Mouse (Mus musculus) embryonic facial prominence, embryonic 10.5 days (tissue): ENCODE measurements at regions not wholly inside any gene's neighbourhood (a gene's known extent, or its start where the extent isn't known, plus 50 kb on each side); places are given as distances from the start of the nearest gene placed in this dataset.

ENCODE experiments used
- DNase-seq: peaks from one replicate; pipeline ENCODE4 v3.0.0-alpha.2; 2017; ENCODE audit warnings: low spot score
- H3K27ac ChIP-seq: fragments of 300-500 bp; sonication (generic); replicated peaks from 2 replicates; pipeline ENCODE4 v1.5.1; 2016; ENCODE audit warnings: mild to moderate bottlenecking
- H3K27me3 ChIP-seq: fragments of 300-500 bp; sonication (generic); replicated peaks from 2 replicates; pipeline ENCODE4 v1.6.1; 2016; ENCODE audit warnings: low read depth, mild to moderate bottlenecking; ENCODE audit not compliant: poor library complexity, severe bottlenecking
- H3K36me3 ChIP-seq: fragments of 300-500 bp; sonication (generic); replicated peaks from 2 replicates; pipeline ENCODE4 v1.6.1; 2016; ENCODE audit warnings: mild to moderate bottlenecking, moderate library complexity
- H3K4me1 ChIP-seq: fragments of 300-500 bp; sonication (generic); 2 replicates; pipeline ENCODE4 v1.6.1; 2016
- H3K4me3 ChIP-seq: fragments of 300-500 bp; sonication (generic); 2 replicates; pipeline ENCODE4 v1.5.1; 2016; ENCODE audit warnings: mild to moderate bottlenecking, moderate library complexity
- H3K9me3 ChIP-seq: fragments of 300-500 bp; sonication (generic); 2 replicates; pipeline ENCODE4 v1.6.1; 2016; ENCODE audit warnings: mild to moderate bottlenecking
- WGBS: fragments of 180-500 bp; shearing (Covaris S2); methylation state at CpG from one replicate; pipeline ENCODE4 v1.1.7; 2016; 5-methylcytosine and 5-hydroxymethylcytosine counted together

GRCm38 (mm10) chr4:142554716-142555115 lies 315.5 kb upstream of the Kazn start:
- Histone ChIP-seq H3K9me3 (0 out of 2 replicates have a peak, but pooled peaks cover 3% of the 10 kb centered on the region), H3K4me3 (no peak overlapping the region), H3K27ac (no peak overlapping the region), H3K4me1 (no peaks in the 10 kb centered on the region), H3K36me3 (no peaks in the 10 kb centered on the region), H3K27me3 (no peaks in the 10 kb centered on the region)
- DNase-seq, result no peak
- 54% methylated on average over 3 of the region's 3 CpGs for WGBS

- no peak for DNase-seq
- H3K4me1 ChIP-seq, result no peaks in the 10 kb centered on the region
- no peak overlapping the region for H3K4me3 ChIP-seq
- H3K36me3 ChIP-seq, result no peaks in the 10 kb centered on the region
- no peak overlapping the region for H3K27ac ChIP-seq
- no peaks in the 10 kb centered on the region for H3K9me3 ChIP-seq
- H3K27me3 ChIP-seq, result no peaks in the 10 kb centered on the region
- 91% methylated on average over 1 of the region's 1 CpGs for WGBS
These were observed 306.7 kb upstream of the Kazn start for GRCm38 (mm10) chr4:142545871-142546270.

- H3K9me3 ChIP-seq, result no peaks in the 10 kb centered on the region
- H3K36me3 ChIP-seq, result no peaks in the 10 kb centered on the region
- no peaks in the 10 kb centered on the region for H3K4me1 ChIP-seq
- 49% methylated on average over 1 of the region's 1 CpGs for WGBS
- no peaks in the 10 kb centered on the region for H3K27me3 ChIP-seq
- DNase-seq, result no peak
- H3K27ac ChIP-seq, result no peak overlapping the region
- no peak overlapping the region for H3K4me3 ChIP-seq
These were observed 306.0 kb upstream of the Kazn start for GRCm38 (mm10) chr4:142545187-142545586.

GRCm38 (mm10) chr4:142544736-142545135 lies 305.5 kb upstream of the Kazn start:
- no peak overlapping the region for H3K4me3 ChIP-seq
- no peaks in the 10 kb centered on the region for H3K27me3 ChIP-seq
- no peaks in the 10 kb centered on the region for H3K9me3 ChIP-seq
- no peaks in the 10 kb centered on the region for H3K4me1 ChIP-seq
- WGBS, result 89% methylated on average over 8 of the region's 8 CpGs
- H3K36me3 ChIP-seq, result no peaks in the 10 kb centered on the region
- H3K27ac ChIP-seq, result no peak overlapping the region
- no peak for DNase-seq

GRCm38 (mm10) chr4:142539200-142539750 lies 300.1 kb upstream of the Kazn start:
- H3K9me3 ChIP-seq, result no peaks in the 10 kb centered on the region
- H3K4me3 ChIP-seq, result no peak overlapping the region
- no peaks in the 10 kb centered on the region for H3K27me3 ChIP-seq
- 79% methylated on average over 12 of the region's 12 CpGs for WGBS
- DNase-seq, result no peak
- H3K4me1 ChIP-seq, result no peaks in the 10 kb centered on the region
- no peaks in the 10 kb centered on the region for H3K36me3 ChIP-seq
- H3K27ac ChIP-seq, result no peak overlapping the region

GRCm38 (mm10) chr4:142527080-142527479 lies 287.9 kb upstream of the Kazn start:
- Histone ChIP-seq H3K27ac (no peak overlapping the region), H3K9me3 (no peaks in the 10 kb centered on the region), H3K4me1 (no peaks in the 10 kb centered on the region), H3K36me3 (no peaks in the 10 kb centered on the region), H3K27me3 (no peaks in the 10 kb centered on the region), H3K4me3 (no peak overlapping the region)
- WGBS, result 76% methylated on average over 6 of the region's 6 CpGs
- no peak for DNase-seq

- H3K4me1 ChIP-seq, result 0 out of 2 replicates have a peak, but pooled peaks cover 3% of the 10 kb centered on the region
- H3K27ac ChIP-seq, result no peak overlapping the region
- no peaks in the 10 kb centered on the region for H3K36me3 ChIP-seq
- H3K27me3 ChIP-seq, result no peaks in the 10 kb centered on the region
- no peaks in the 10 kb centered on the region for H3K9me3 ChIP-seq
- WGBS, result 78% methylated on average over 21 of the region's 21 CpGs
- no peak overlapping the region for H3K4me3 ChIP-seq
- no peak for DNase-seq
These were observed 278.6 kb upstream of the Kazn start for GRCm38 (mm10) chr4:142517478-142518455.

- 91% methylated on average over 4 of the region's 4 CpGs for WGBS
- H3K4me1 ChIP-seq, result 0 out of 2 replicates have a peak, but pooled peaks cover 3% of the 10 kb centered on the region
- DNase-seq, result no peak
These were observed 275.6 kb upstream of the Kazn start for GRCm38 (mm10) chr4:142514751-142515150.

GRCm38 (mm10) chr4:142509386-142509785 lies 270.2 kb upstream of the Kazn start:
- H3K36me3 ChIP-seq, result no peaks in the 10 kb centered on the region
- no peak overlapping the region for H3K27ac ChIP-seq
- peaks cover 18% of the 10 kb centered on the region for H3K4me1 ChIP-seq
- DNase-seq, result no peak
- H3K27me3 ChIP-seq, result peaks cover 23% of the 10 kb centered on the region; the same call in 1 of the 2 replicates
- H3K4me3 ChIP-seq, result no peak overlapping the region
- WGBS, result 90% methylated on average over 2 of the region's 2 CpGs
- peaks cover 5% of the 10 kb centered on the region; the same call in 1 of the 2 replicates for H3K9me3 ChIP-seq

More at GRCm38 (mm10) chr4:142514751-142515150, 275.6 kb upstream of the Kazn start:
- Histone ChIP-seq H3K27ac (no peak overlapping the region), H3K27me3 (no peaks in the 10 kb centered on the region), H3K36me3 (no peaks in the 10 kb centered on the region), H3K4me3 (no peak overlapping the region), H3K9me3 (peaks cover 5% of the 10 kb centered on the region; the same call in 1 of the 2 replicates)

- no peak for DNase-seq
- no peak overlapping the region for H3K27ac ChIP-seq
- H3K36me3 ChIP-seq, result no peaks in the 10 kb centered on the region
- H3K4me1 ChIP-seq, result peaks cover 18% of the 10 kb centered on the region
- no peak overlapping the region for H3K4me3 ChIP-seq
- H3K27me3 ChIP-seq, result peaks cover 23% of the 10 kb centered on the region; the same call in 1 of the 2 replicates
- 18% methylated on average over 13 of the region's 13 CpGs for WGBS
- H3K9me3 ChIP-seq, result no peaks in the 10 kb centered on the region
These were observed 267.4 kb upstream of the Kazn start for GRCm38 (mm10) chr4:142506383-142507211.

- no peak for DNase-seq
- Histone ChIP-seq H3K9me3 (no peaks in the 10 kb centered on the region), H3K36me3 (no peaks in the 10 kb centered on the region), H3K27ac (no peak overlapping the region), H3K27me3 (peaks cover 23% of the 10 kb centered on the region; the same call in 1 of the 2 replicates), H3K4me3 (no peak overlapping the region), H3K4me1 (peaks cover 18% of the 10 kb centered on the region)
- WGBS, result 91% methylated on average over 15 of the region's 15 CpGs
These were observed 264.6 kb upstream of the Kazn start for GRCm38 (mm10) chr4:142503761-142504160.

- Histone ChIP-seq H3K4me3 (no peak overlapping the region), H3K27me3 (peaks cover 36% of the 10 kb centered on the region), H3K27ac (no peak overlapping the region), H3K4me1 (peaks cover 21% of the 10 kb centered on the region), H3K36me3 (no peaks in the 10 kb centered on the region), H3K9me3 (no peaks in the 10 kb centered on the region)
- WGBS, result 90% methylated on average over 8 of the region's 8 CpGs
- no peak for DNase-seq
These were observed 262.0 kb upstream of the Kazn start for GRCm38 (mm10) chr4:142501177-142501576.
